Mouse (Mus musculus) gastrocnemius, adult 8-10 months (tissue): ENCODE measurements around the gene Synj2. TPM values are rescaled to one million over a fixed set of nuclear protein-coding genes. Genes with fewer than 3 reads are reported as not detected.
"Not testable (repeated sequence)": the region's sequence is repeated elsewhere in the genome, so short reads cannot be mapped to it uniquely, and the experiment has no call there.

Source experiments
- DNase-seq, 2 experiments: peaks; one replicate each; pipeline ENCODE4 v3.0.0; 2022; ENCODE audit warnings: low spot score in 2 of 2
- total RNA-seq, 4 experiments: library from RNA; stranded (reverse); gene quantifications; 2 replicates each; pipeline ENCODE4 v1.2.4; 2022

The Synj2 gene
- total RNA-seq, 4 experiments from 2014 or later = 27.1 to 40.6 (median 29.6) TPM

GRCm38 (mm10) chr17:6021374-6021789, 80.3 kb downstream of the Synj2 start:
- not testable (repeated sequence) for DNase-seq

GRCm38 (mm10) chr17:6025831-6026230, 84.8 kb downstream of the Synj2 start:
- no peak for DNase-seq

- no peak for DNase-seq
Observed at GRCm38 (mm10) chr17:6035661-6036060, 94.6 kb downstream of the Synj2 start.

DNA sequence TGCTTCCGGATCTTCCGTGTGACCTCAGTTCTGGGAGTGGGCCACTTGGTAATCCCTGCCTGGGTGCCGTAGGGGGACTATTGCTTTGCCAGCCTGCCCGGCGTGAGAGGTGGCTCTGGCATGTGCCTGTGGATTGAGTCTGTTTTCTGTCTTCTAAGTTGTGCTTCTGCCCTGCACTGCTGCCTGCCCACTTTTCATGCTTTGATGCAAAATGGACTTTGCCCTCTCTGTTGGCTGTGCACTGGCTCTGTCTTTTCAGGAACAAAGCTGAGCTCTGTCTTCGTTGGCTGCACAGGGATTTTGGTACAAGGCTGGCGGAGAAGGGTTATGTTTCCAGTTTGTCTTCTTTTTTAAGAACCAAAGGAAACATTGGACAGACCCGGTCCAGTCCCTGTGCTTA, 95.4 kb downstream of the Synj2 start:
- no peak for DNase-seq

DNA sequence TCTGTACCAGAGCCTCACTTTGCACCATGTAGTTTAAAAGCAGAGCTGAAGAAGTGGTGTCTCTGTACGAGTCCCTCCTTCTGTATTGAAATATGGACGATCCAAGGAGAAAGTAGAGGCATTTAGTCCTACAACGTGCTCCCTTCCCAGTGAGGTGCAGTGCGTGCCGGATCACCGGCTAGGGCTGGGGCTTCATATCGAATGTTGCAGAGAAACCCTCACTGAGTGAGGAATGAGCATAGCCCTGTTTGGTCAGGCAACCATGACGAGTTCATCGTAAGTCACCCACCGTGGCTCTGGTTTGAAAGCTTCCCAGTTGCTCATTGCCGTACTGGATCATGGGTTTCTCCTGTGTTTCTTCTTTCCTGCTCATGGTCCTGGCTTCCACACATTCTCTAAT, 95.8 kb downstream of the Synj2 start:
- no peak for DNase-seq

DNA sequence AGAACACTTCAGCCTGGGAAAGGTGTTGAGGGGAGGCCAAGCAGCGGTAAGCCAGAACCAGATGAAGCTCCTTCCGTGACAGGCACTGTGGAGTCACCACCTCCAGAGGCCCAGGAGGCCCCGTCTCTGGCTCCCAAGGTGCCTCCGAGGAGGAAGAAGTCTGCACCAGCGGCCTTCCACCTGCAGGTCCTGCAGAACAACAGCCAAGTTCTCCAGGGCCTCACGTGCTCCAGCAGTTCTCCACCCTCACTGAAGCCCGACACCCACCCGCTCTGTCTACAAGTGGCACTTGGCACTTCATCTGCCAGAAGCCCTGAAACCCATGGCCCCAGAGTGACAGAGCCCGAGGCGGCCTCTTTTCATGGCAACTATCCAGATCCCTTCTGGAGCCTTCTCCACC, 96.4 kb downstream of the Synj2 start:
- DNase-seq = no peak

DNA sequence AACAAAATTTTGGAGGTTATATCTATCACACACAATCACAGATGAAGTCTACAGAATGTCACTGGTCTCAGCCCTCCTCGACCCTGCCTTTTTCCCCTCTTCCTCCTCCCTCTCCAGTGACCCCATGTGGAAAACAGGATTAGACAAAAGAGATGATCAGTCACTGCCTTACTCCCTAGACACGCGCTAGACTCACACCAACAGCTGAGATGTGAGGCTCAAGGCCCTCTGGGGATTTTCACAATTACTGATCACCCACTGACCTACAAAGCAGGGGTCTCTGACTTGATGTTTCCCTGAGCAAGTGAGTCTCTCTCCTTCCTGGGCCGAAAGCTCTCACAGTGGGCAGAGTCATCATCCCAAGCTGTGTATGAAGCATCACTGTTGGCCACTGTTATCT, 111.7 kb downstream of the Synj2 start:
- DNase-seq = no peak

DNA sequence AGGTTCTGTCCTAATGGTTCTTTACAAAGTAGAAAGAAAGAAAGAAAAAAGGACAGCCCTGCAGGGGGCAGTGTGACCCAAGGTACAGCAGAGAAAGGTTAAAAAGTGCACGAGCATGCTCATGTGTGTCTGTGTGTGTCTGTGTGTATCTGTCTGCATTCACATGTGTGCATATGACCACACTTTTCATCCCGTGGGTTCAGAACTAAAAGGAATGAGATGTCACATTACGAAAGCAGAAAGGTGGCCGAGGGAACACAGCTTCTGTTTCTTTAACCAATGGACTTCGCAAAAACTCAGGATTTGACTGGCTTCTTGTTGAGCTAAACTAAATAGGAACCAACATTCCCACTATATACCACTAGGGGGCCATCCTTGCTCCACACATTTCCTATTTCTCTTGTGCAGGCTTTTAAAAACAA, 113.9 kb downstream of the Synj2 start:
- no peak for DNase-seq

DNA sequence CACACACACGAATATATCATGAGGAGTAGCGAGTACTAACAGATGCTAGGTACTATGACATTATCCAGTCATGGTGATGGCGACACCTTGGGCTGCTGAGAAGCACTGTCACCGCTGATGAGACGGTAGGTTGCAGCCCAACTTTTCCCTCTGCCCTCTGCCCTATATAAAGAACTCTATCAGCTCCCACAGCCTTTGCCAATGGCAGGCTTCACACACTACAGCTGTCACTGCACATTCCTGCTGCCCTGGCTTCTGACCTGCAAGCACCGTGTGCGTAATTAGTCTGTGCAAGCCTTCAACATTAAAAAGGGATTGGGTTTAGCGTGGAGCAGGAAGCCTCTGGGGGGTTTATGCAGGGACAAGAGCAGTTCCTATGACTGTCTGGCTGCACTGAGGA, 121.7 kb downstream of the Synj2 start:
- DNase-seq = peak in 1 of 2 experiments; percentile 29

DNA sequence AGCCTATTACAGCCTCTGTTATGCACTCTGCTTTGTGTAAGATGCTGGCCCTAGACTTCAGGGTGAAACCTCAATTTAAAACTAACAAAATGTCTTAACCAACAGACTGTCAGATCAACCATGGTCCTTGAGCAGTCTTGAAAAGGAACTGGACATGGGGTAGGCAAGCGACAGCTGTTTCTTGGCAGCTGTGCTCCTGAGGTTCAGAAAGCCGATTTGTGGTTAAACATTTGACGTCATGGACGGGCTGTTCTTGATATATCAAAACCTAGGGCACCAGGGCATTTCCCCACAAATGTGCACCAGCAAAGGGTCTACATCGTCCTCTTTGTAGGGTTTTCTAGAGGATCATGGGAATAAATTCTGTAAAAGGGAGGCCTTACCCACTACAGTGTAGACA, 122.5 kb downstream of the Synj2 start:
- no peak for DNase-seq

DNA sequence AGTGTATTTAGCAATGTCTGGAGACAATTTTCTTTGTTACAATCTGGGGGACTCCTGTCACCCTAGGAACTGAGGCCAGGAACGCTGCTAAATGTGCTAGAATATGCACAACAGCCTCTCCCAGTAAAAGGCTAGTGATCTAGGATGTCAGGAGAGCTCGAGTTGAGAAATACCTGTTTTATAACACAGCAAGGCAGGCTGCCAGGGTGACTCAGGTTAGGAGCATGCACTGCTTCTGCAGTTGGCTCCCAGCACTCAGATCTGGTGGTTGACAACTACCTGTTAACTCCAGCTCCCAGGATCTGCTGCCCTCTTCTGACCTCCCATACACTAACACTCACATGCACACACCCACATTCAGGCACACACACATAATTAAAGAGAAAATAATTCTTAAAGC, 124.9 kb downstream of the Synj2 start:
- DNase-seq = no peak

DNA sequence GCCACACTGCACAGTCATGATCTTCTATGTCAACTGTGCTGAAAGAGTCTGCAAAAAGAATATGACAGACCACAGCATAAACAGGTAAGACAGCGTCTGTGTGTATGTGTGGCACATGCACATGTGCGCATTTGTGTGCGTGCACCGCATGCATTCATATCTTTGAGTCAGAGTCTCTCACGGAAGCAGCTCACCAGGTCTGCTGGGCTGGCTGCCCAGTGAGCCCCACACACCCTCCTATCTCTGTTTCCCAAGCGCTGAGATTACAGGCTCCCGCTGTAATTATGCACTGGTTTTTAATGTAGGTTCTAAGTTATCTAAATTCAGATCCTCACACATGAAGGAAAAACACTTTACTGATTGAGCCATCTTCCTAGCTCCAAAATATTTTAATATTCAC, 126.5 kb downstream of the Synj2 start:
- no peak for DNase-seq

DNA sequence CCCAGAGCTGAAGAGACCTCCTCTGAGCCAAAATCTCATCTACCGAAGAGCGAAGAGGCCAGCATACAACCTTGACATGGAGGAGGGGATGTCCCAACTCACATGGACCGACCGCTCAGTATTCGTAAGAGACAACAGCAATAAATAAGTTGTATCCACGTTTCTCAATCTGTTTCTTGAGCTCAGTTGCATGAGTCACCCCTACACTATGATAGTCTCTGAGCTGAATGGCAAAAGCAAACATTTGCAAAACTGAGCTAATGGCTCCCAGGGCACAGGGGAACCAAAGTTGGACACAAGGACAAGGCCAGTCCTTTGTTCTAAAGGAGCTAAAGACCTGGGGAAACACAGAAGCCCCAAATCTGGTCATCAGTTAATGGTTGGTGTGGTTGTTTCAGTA, 128.8 kb downstream of the Synj2 start:
- DNase-seq = no peak

GRCm38 (mm10) chr17:6073405-6073804, 132.3 kb downstream of the Synj2 start:
- DNase-seq = no peak

- peak; percentile 95 for DNase-seq
Observed at GRCm38 (mm10) chr17:6079287-6080122, 138.4 kb downstream of the Synj2 start, which contains the start of the genes Serac1 and Gtf2h5. Gene Serac1 (minus strand): TSS chr17:6079741. Gene Gtf2h5 (plus strand): TSS chr17:6079786.

GRCm38 (mm10) chr17:6083323-6083890, 142.3 kb downstream of the Synj2 start:
- DNase-seq = no peak

DNA sequence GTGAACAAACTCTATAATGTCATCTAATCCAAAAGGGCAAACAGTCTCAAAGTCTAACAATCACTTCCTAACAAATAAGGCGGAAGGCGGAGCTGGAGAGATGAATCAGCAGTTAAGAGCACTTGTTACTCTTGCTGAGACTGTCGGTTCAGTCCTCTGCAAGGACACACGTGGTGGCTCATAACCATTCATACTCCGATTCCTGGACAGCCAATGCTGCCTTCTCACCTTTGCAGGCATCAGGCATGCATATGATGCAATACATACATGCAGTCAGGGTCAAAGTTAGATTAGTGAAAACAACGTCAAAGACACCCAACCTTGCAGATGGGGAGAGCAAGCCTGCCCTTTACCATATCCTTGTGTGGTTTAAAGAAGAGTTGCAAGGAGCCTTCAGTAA, 150.5 kb downstream of the Synj2 start:
- no peak for DNase-seq

Other genes with a start within 250 kb of the Synj2 start
- 10 to 100 TPM; 26.5 to 28.7 (median 27.9) TPM for gene Snx9, start 100.0 kb upstream of the Synj2 start, total RNA-seq
- gene Serac1, start 138.5 kb downstream of the Synj2 start, total RNA-seq = 1 to 10 TPM; 6.7 to 8.4 (median 7.2) TPM
- gene Gtf2h5, start 138.5 kb downstream of the Synj2 start, total RNA-seq = 10 to 100 TPM; 46.5 to 55.8 (median 52.2) TPM
- 100 to 1,000 TPM; 123 to 180 (median 146) TPM for gene Tulp4, start 165.2 kb downstream of the Synj2 start, total RNA-seq